In genomic region chr11:116802709-116803108, GRCm38 (mm10) we compare ENCODE assay signal across 22 mouse cellular contexts. TPM values are rescaled to one million over a fixed set of nuclear protein-coding genes. Genes with fewer than 3 reads are reported as not detected.
"Had no signal": no experiment of that assay in that cellular context is flagged by ENCODE, and none has a peak within 500 bp of the region (broad histone marks: within the 10 kb centered on the region; RNA-seq: fewer than 3 reads in every experiment).

No protein-coding gene starts in this region.

- DNase-seq: retina, postnatal 1 day; right cerebral cortex, adult 18-20 months; right cerebral cortex, postnatal 14 days; right cerebral cortex, postnatal 25 days; right cerebral cortex, postnatal 4 days; spleen, adult 18-20 months; thymus, adult 18-20 months; thymus, adult 2 months; thymus, postnatal 25 days; thymus, postnatal 36 days; thymus, postnatal 4 days had no signal

- H3K27me3 ChIP-seq: neural tube, embryonic 12.5 days; neural tube, embryonic 13.5 days; neural tube, embryonic 15.5 days; stomach, embryonic 15.5 days had no signal

- H3K4me2 ChIP-seq: neural tube, embryonic 12.5 days; neural tube, embryonic 13.5 days; neural tube, embryonic 15.5 days; stomach, embryonic 15.5 days had no signal

- H3K4me3 ChIP-seq: neural tube, embryonic 12.5 days; neural tube, embryonic 13.5 days; neural tube, embryonic 15.5 days; stomach, embryonic 15.5 days had no signal

- H3K36me3 ChIP-seq: neural tube, embryonic 13.5 days; neural tube, embryonic 15.5 days; stomach, embryonic 15.5 days had no signal

RNA-seq across cellular contexts. Expression of gene Mxra7, which starts 25.1 kb away (rescaled TPM):
- total RNA-seq: neutrophil, adult 5-6 weeks had no signal

RNA-seq across cellular contexts. Expression of gene St6galnac1, which starts 27.4 kb away (rescaled TPM):
- polyA plus RNA-seq: neural tube, embryonic 13.5 days; neural tube, embryonic 14.5 days; neural tube, embryonic 15.5 days; stomach, embryonic 14.5 days; stomach, embryonic 15.5 days; stomach, embryonic 16.5 days; stomach, postnatal 0 days; thymus, postnatal 0 days; urinary bladder, adult 2 months had no signal
